Mouse (Mus musculus): ENCODE measurements at regions not wholly inside any gene's neighbourhood (a gene's known extent, or its start where the extent isn't known, plus 50 kb on each side); places are given as distances from the start of the nearest gene placed in this dataset.

GRCm38 (mm10) chr8:56682564-56682963 lies 131.7 kb downstream of the Fbxo8 start:
- no peak for ATAC-seq (replicated peaks; ENCODE audit: low FRiP score, poor library complexity, severe bottlenecking)

GRCm38 (mm10) chr8:56684352-56684751 lies 133.5 kb downstream of the Fbxo8 start:
- no peak for ATAC-seq (replicated peaks; ENCODE audit: low FRiP score, poor library complexity, severe bottlenecking)

GRCm38 (mm10) chr8:56695436-56695835 lies 144.5 kb downstream of the Fbxo8 start:
- no peak for ATAC-seq (replicated peaks; ENCODE audit: low FRiP score, poor library complexity, severe bottlenecking)

GRCm38 (mm10) chr8:56700580-56701145 lies 149.8 kb downstream of the Fbxo8 start:
- ATAC-seq (replicated peaks; ENCODE audit: low FRiP score, poor library complexity, severe bottlenecking), result no peak

- ATAC-seq (replicated peaks; ENCODE audit: low FRiP score, poor library complexity, severe bottlenecking), result no peak
Measured at GRCm38 (mm10) chr8:56706377-56706776, 155.5 kb downstream of the Fbxo8 start.

- ATAC-seq (replicated peaks; ENCODE audit: low FRiP score, poor library complexity, severe bottlenecking), result no peak
Measured at GRCm38 (mm10) chr8:56706941-56707706, 156.2 kb downstream of the Fbxo8 start.

DNA sequence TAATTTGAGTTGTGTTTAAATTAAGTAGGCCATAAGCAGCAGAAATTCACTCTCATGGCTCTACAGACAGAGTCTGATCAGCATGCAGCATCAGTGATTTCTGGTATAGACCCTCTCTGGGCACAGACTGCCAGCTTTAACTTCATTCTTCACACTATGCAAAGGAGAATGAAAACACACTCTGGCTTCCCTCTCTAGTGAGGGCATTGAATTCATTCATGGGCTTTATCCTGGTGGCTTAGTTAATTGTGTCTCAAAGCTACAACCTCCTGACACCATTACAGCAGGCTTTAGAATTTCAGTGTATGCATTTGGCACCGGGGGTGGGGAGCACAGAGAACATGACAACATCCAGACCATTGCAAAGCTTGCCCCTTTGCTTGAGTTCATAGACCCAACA lies 169.1 kb downstream of the Fbxo8 start:
- ATAC-seq (replicated peaks; ENCODE audit: low FRiP score, poor library complexity, severe bottlenecking), result no peak

DNA sequence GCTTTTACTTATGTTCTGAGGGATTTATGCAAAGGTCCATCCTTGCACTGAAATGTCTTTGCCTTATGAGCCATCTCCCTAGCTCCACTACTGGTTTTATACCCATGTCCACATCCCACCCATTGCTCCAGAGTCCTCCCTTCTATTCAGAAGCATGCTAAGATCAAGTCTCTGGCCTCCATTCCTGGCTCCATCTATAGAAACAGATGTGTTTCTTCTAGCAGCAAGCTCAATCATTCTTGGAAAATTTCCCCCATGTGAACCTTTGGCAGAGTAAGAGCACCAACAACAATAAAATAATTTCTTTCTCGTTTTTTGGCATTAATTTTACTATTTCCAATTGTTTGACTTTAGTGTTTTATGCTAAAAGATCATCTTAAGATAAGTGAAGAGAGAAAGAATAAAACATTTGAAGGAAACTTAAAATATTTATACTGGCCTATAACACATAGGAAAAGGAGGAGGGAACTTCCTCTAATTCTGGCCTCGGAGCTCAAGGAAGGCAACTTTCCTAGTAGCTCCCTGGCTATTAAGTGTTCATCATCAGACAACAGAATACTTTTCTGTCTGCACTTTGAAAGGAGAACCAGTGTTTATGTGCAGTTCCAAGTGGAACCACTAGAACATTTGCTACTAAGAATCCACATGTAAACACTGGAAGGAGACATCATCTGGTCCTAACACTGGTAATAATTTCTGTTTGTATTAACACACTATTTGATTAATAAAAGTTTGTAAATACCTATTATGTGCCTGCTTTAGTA lies 171.8 kb downstream of the Fbxo8 start:
- ATAC-seq (replicated peaks; ENCODE audit: low FRiP score, poor library complexity, severe bottlenecking), result no peak

DNA sequence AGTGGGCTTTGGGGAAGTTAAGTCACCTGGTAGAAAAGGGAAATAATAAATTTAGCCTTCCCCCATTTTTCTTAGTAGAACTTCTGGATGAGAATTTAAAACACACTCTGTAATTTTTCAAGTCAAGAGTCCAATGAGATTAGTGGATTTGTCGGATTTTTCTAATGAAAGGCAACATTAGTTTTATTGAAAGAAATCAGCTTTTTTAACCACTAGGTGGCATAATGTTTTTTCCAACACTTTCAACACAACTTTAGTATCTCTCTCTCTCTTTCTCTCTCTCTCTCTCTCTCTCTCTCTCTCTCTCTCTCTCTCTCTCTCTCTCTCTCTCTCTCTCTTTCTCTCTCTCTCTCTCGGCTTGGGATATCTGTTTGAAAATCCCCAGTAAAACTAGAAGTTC lies 173.7 kb downstream of the Fbxo8 start:
- no peak for ATAC-seq (replicated peaks; ENCODE audit: low FRiP score, poor library complexity, severe bottlenecking)

DNA sequence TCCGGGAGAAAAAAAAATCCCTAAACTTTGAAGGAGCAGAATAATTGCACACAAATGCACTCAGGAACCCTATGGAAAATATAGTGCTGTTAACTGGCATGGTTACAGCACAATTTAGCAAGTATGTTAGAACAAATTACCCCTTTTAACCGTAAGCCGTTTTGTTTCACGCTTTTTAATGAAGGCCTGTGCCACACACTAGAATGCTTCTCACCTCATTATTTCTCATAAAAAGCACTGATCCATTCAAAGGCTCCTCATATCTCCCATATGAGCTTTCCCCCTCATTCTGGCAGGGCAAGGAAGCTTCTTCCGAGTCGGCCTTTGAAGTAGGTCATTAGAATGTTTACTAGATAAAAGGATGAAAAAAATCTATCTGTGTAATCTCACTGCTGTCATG lies 182.4 kb downstream of the Fbxo8 start:
- ATAC-seq (replicated peaks; ENCODE audit: low FRiP score, poor library complexity, severe bottlenecking), result no peak

GRCm38 (mm10) chr8:56735021-56735420 lies 184.1 kb downstream of the Fbxo8 start:
- ATAC-seq (replicated peaks; ENCODE audit: low FRiP score, poor library complexity, severe bottlenecking), result no peak

DNA sequence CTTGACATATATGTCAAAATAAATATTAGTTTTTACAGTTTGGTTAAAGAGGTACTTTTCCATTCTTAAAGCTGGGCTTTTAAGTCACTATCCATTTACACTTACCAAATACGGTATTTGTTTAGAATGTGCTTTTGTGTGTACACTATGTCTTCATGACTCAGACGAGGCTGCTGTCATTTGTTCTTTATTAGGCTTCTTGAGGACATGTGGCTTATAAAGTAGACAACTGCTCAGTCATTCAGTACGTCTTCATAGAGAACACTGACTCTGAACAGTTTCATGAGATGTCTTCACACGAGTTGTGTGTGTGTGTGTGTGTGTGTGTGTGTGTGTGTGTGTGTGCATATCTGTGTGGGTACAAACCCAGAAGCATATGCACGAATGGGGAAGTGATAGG lies 216.1 kb downstream of the Fbxo8 start:
- ATAC-seq (replicated peaks; ENCODE audit: low FRiP score, poor library complexity, severe bottlenecking), result no peak

DNA sequence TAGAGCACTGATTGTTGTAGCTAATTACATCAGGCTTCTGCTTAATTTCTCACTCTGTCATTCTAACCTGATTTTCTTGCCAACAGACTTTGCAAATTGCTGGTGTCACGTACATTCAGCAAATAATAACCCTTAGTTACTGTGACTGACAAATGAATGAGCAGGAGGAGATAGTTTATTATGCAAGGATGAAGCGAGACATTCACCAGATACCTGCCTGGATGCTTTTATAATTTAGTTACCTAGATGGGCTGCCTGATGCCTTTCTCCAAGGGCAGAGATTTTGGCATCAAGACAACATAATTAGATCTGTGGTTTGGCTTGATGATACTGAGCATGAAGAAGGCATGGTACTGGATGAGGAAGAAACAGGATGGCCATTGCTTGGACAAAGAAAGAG lies 233.6 kb downstream of the Fbxo8 start:
- ATAC-seq (replicated peaks; ENCODE audit: low FRiP score, poor library complexity, severe bottlenecking), result no peak

DNA sequence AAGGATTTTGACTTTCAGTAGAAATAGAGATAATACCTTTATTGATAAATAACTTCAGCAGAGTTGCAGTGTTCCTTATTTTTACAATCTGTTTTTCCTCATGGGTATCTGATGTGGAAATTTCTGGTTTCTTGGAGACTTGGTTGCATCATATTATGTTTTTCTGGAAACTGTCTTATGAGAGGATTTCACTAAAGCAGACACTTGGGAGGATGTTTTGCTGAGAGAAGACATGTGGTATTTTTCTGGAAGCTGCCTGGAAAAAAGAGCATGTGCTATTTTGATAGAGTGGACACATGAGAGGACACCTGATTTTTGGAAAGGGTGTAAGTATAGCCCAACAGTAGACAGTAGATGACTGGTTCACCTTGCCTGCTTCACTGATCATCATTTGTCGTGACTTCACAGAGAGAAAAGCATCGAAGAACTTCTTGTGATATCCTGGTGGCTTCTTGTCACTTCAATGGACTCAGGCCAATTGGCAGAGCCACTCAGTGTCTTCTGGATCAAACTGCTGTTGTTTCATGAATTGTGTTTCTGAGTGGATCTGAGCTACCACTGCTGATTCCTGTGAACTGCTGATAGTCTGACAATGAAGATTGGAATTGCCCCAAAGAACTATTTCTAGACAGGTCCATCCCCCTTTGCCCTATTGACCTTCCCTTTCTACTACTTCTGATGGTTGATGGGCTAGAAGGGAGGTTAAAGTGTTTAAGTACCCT lies 238.8 kb downstream of the Fbxo8 start:
- no peak for ATAC-seq (replicated peaks; ENCODE audit: low FRiP score, poor library complexity, severe bottlenecking)

DNA sequence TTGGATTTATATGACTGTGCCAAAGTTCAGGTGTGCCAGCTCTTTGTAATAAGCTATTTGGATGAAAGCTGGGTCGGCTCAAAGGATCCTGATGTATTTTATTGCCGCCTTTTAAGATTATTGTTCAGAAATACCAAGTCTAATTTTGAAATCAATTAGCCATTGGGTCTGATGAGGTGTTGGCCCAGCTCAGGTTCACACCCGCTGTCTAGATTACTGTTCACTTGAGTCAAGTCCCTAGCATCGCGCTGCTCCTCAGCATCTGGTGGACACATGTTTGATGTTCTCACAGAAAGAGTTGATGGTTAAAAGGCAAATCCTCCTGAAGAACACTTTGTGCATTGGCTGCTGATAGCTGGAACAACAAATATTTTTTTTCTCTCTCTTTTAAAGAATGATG lies 281.8 kb downstream of the Fbxo8 start:
- ATAC-seq (replicated peaks; ENCODE audit: low FRiP score, poor library complexity, severe bottlenecking), result no peak

- no peak for ATAC-seq (replicated peaks; ENCODE audit: low FRiP score, poor library complexity, severe bottlenecking)
Measured at GRCm38 (mm10) chr8:56833129-56833528, 282.2 kb downstream of the Fbxo8 start.

GRCm38 (mm10) chr8:56883449-56883848 lies 332.6 kb downstream of the Fbxo8 start:
- ATAC-seq (replicated peaks; ENCODE audit: low FRiP score, poor library complexity, severe bottlenecking), result no peak

DNA sequence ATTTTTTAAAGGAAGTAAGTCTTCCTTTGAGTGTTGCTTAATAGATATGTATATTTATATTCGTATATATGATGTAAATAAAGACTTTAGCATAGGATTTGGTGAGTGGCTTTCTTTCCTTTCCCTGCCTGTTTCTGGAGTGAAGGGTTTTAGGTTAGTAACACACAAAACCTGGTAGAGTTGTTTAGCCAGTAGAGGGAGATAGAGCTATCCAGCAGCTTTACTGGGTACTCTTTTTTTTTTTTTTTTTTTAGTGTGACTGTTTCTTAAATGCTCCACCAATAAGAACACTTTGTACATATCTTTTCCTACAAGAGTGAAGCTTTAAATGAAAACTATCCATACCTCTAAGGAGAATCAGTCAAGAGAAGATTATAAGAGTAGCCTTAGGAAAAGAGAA lies 333.3 kb downstream of the Fbxo8 start:
- no peak for ATAC-seq (replicated peaks; ENCODE audit: low FRiP score, poor library complexity, severe bottlenecking)

GRCm38 (mm10) chr8:56893638-56894037 lies 342.7 kb downstream of the Fbxo8 start:
- no peak for ATAC-seq (replicated peaks; ENCODE audit: low FRiP score, poor library complexity, severe bottlenecking)

DNA sequence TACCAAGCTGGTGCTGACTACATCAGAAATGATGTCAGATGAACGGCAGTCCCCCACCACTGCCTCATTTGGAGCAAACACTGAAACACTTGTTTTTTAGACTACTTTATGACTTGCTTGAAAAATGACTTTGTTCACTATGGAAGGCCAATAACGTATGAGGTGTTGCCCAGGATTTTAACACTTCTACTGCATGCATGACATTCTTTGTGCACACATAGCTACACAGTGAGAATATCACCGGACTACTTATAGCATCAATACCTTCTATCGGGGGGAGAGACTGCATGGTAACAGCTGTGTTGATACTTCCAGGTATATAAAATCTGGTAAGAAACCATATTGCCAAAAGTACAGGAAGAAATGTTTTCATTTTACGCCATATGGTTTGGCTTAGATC lies 364.5 kb downstream of the Fbxo8 start:
- ATAC-seq (replicated peaks; ENCODE audit: low FRiP score, poor library complexity, severe bottlenecking), result no peak

- ATAC-seq (replicated peaks; ENCODE audit: low FRiP score, poor library complexity, severe bottlenecking), result no peak
Measured at GRCm38 (mm10) chr8:56915989-56916388, 365.1 kb downstream of the Fbxo8 start.

Data from erythroblast, adult 5-6 weeks (primary cell).